Mouse (Mus musculus): ENCODE data around the gene Palm2. TPM values are rescaled to one million over a fixed set of nuclear protein-coding genes. Genes with fewer than 3 reads are reported as not detected.

The Palm2 gene
- total RNA-seq, 2 experiments from 2014 or later: 4.1 to 9.1 TPM

GRCm38 (mm10) chr4:57514003-57514937 lies 80.2 kb downstream of the Palm2 start:
- DNase-seq: no peak

GRCm38 (mm10) chr4:57515356-57515755 lies 81.3 kb downstream of the Palm2 start:
- no peak for DNase-seq

- DNase-seq: no peak
These were observed 89.4 kb downstream of the Palm2 start for GRCm38 (mm10) chr4:57523456-57523855.

- no peak for DNase-seq
These were observed 90.4 kb downstream of the Palm2 start for GRCm38 (mm10) chr4:57524461-57524860.

- no peak for DNase-seq
These were observed 91.4 kb downstream of the Palm2 start for GRCm38 (mm10) chr4:57525221-57526011.

GRCm38 (mm10) chr4:57528296-57528695 lies 94.2 kb downstream of the Palm2 start:
- no peak for DNase-seq

GRCm38 (mm10) chr4:57533686-57534085 lies 99.6 kb downstream of the Palm2 start:
- no peak for DNase-seq

- no peak for DNase-seq
These were observed 100.2 kb downstream of the Palm2 start for GRCm38 (mm10) chr4:57534232-57534631.

- no peak for DNase-seq
These were observed 101.0 kb downstream of the Palm2 start for GRCm38 (mm10) chr4:57535087-57535486.

GRCm38 (mm10) chr4:57538029-57538688 lies 104.1 kb downstream of the Palm2 start:
- DNase-seq: no peak

GRCm38 (mm10) chr4:57543692-57544256 lies 109.7 kb downstream of the Palm2 start:
- no peak for DNase-seq

- no peak for DNase-seq
These were observed 113.7 kb downstream of the Palm2 start for GRCm38 (mm10) chr4:57547785-57548184.

- DNase-seq: no peak
These were observed 116.2 kb downstream of the Palm2 start for GRCm38 (mm10) chr4:57550216-57550615.

GRCm38 (mm10) chr4:57557102-57557501 lies 123.1 kb downstream of the Palm2 start:
- DNase-seq: no peak

- no peak for DNase-seq
These were observed 125.4 kb downstream of the Palm2 start for GRCm38 (mm10) chr4:57559438-57559837.

GRCm38 (mm10) chr4:57560010-57560409 lies 126.0 kb downstream of the Palm2 start:
- DNase-seq: no peak

- DNase-seq: peak; percentile 20
These were observed 127.0 kb downstream of the Palm2 start for GRCm38 (mm10) chr4:57561055-57561454.

- DNase-seq: no peak
These were observed 131.2 kb downstream of the Palm2 start for GRCm38 (mm10) chr4:57565283-57565682.

- DNase-seq: no peak
These were observed 131.8 kb downstream of the Palm2 start for GRCm38 (mm10) chr4:57565811-57566210.

GRCm38 (mm10) chr4:57567666-57568206 lies 133.7 kb downstream of the Palm2 start, which contains the start of gene Pakap:
Gene Pakap (plus strand): TSS chr4:57568179.
- DNase-seq: peak; percentile 69

- DNase-seq: no peak
These were observed 134.4 kb downstream of the Palm2 start for GRCm38 (mm10) chr4:57568268-57569068.
